Mouse (Mus musculus): ENCODE data around the gene Ceacam16.
A peak's percentile ranks its signal among the peaks of the same experiment; 100 is the strongest.

The Ceacam16 gene

GRCm38 (mm10) chr7:19842885-19843504 is 18.1 kb downstream of the Ceacam16 start:
- DNase-seq, result peak; percentile 87

GRCm38 (mm10) chr7:19841686-19842413 is 19.2 kb downstream of the Ceacam16 start:
- peak; percentile 56 to 69 for DNase-seq

GRCm38 (mm10) chr7:19840936-19841335 is 20.2 kb downstream of the Ceacam16 start:
- no peak for DNase-seq

GRCm38 (mm10) chr7:19840371-19840770 is 20.7 kb downstream of the Ceacam16 start:
- no peak for DNase-seq

- peak in 1 of 2 experiments; percentile 14 for DNase-seq
These were observed 24.3 kb downstream of the Ceacam16 start for GRCm38 (mm10) chr7:19836843-19837242.

- DNase-seq, result no peak
These were observed 27.0 kb downstream of the Ceacam16 start for GRCm38 (mm10) chr7:19834055-19834454.

GRCm38 (mm10) chr7:19831837-19832236 is 29.3 kb downstream of the Ceacam16 start:
- no peak for DNase-seq

GRCm38 (mm10) chr7:19830682-19831156 is 30.4 kb downstream of the Ceacam16 start:
- peak; percentile 96 to 97 for DNase-seq

- no peak for DNase-seq
These were observed 31.4 kb downstream of the Ceacam16 start for GRCm38 (mm10) chr7:19829694-19830093.

GRCm38 (mm10) chr7:19826756-19827155 is 34.3 kb downstream of the Ceacam16 start:
- no peak for DNase-seq

GRCm38 (mm10) chr7:19824182-19824973 is 36.7 kb downstream of the Ceacam16 start:
- DNase-seq, result peak; percentile 93 to 98

GRCm38 (mm10) chr7:19823256-19824181 is 37.6 kb downstream of the Ceacam16 start:
- DNase-seq, result peak in 1 of 2 experiments; percentile 44

- peak; percentile 69 to 85 for DNase-seq
These were observed 38.5 kb downstream of the Ceacam16 start, which contains the start of gene Bcl3 for GRCm38 (mm10) chr7:19822604-19823058. Bcl3 (minus strand) TSS chr7:19822770.

- DNase-seq, result peak in 1 of 2 experiments; percentile 37
These were observed 38.9 kb downstream of the Ceacam16 start for GRCm38 (mm10) chr7:19822193-19822592.

GRCm38 (mm10) chr7:19821633-19822032 is 39.5 kb downstream of the Ceacam16 start:
- no peak for DNase-seq

- DNase-seq, result no peak
These were observed 40.6 kb downstream of the Ceacam16 start for GRCm38 (mm10) chr7:19820347-19821048.

GRCm38 (mm10) chr7:19818875-19819274 is 42.2 kb downstream of the Ceacam16 start:
- no peak for DNase-seq

GRCm38 (mm10) chr7:19818440-19818839 is 42.7 kb downstream of the Ceacam16 start:
- DNase-seq, result no peak

- peak; percentile 49 to 60 for DNase-seq
These were observed 43.6 kb downstream of the Ceacam16 start for GRCm38 (mm10) chr7:19817382-19818105.

- DNase-seq, result peak; percentile 92 to 96
These were observed 44.8 kb downstream of the Ceacam16 start for GRCm38 (mm10) chr7:19816224-19816771.
